Mouse (Mus musculus): Measurements from ENCODE around the gene Snrpa1. TPM values are rescaled to one million over a fixed set of nuclear protein-coding genes. Genes with fewer than 3 reads are reported as not detected.

Snrpa1 gene
- polyA plus RNA-seq, 1 experiment from 2014 or later = 155 TPM

- 85% methylated on average over 7 of the region's 7 CpGs for WGBS
- H3K4me2 ChIP-seq (ENCODE audit: low read depth, low read length) = no peak overlapping the region
- H3K27ac ChIP-seq (ENCODE audit: low read length) = no peak overlapping the region
- H3K9ac ChIP-seq (ENCODE audit: low read length) = no peak overlapping the region
- no peaks in the 10 kb centered on the region for H3K27me3 ChIP-seq (ENCODE audit: control insufficient read depth, insufficient read depth, low read depth, low read length)
- no peaks in the 10 kb centered on the region for H3K4me1 ChIP-seq (replicated peaks; ENCODE audit: control insufficient read depth, insufficient read depth, low read length)
- H3K9me3 ChIP-seq (ENCODE audit: control insufficient read depth, low read length) = no peaks in the 10 kb centered on the region
- ATAC-seq (ENCODE audit: low read depth) = no peak
- no peak overlapping the region for H3K4me3 ChIP-seq (ENCODE audit: low read length)
- H3K36me3 ChIP-seq (ENCODE audit: control insufficient read depth, insufficient read depth, low read length) = peaks cover 30% of the 10 kb centered on the region
Measured at GRCm38 (mm10) chr7:66091553-66091952, 32.8 kb downstream of the Snrpa1 start.

GRCm38 (mm10) chr7:66092656-66093055 lies 33.9 kb downstream of the Snrpa1 start:
- no peak for ATAC-seq (ENCODE audit: low read depth)
- H3K4me2 ChIP-seq (ENCODE audit: low read depth, low read length) = no peak overlapping the region
- H3K27me3 ChIP-seq (ENCODE audit: control insufficient read depth, insufficient read depth, low read depth, low read length) = no peaks in the 10 kb centered on the region
- H3K27ac ChIP-seq (ENCODE audit: low read length) = no peak overlapping the region
- no peaks in the 10 kb centered on the region for H3K4me1 ChIP-seq (replicated peaks; ENCODE audit: control insufficient read depth, insufficient read depth, low read length)
- WGBS = 83% methylated on average over 8 of the region's 8 CpGs
- no peaks in the 10 kb centered on the region for H3K9me3 ChIP-seq (ENCODE audit: control insufficient read depth, low read length)
- H3K4me3 ChIP-seq (ENCODE audit: low read length) = no peak overlapping the region
- H3K36me3 ChIP-seq (ENCODE audit: control insufficient read depth, insufficient read depth, low read length) = peaks cover 25% of the 10 kb centered on the region
- H3K9ac ChIP-seq (ENCODE audit: low read length) = no peak overlapping the region

GRCm38 (mm10) chr7:66094141-66094540 lies 35.3 kb downstream of the Snrpa1 start:
- Histone ChIP-seq H3K27me3 (ENCODE audit: control insufficient read depth, insufficient read depth, low read depth, low read length) (no peaks in the 10 kb centered on the region), H3K4me2 (ENCODE audit: low read depth, low read length) (no peak overlapping the region), H3K9ac (ENCODE audit: low read length) (no peak overlapping the region), H3K9me3 (ENCODE audit: control insufficient read depth, low read length) (no peaks in the 10 kb centered on the region), H3K4me3 (ENCODE audit: low read length) (no peak overlapping the region), H3K4me1 (replicated peaks; ENCODE audit: control insufficient read depth, insufficient read depth, low read length) (no peaks in the 10 kb centered on the region), H3K36me3 (ENCODE audit: control insufficient read depth, insufficient read depth, low read length) (peaks cover 17% of the 10 kb centered on the region), H3K27ac (ENCODE audit: low read length) (no peak overlapping the region)
- no peak for ATAC-seq (ENCODE audit: low read depth)
- 71% methylated on average over 5 of the region's 5 CpGs for WGBS

DNA sequence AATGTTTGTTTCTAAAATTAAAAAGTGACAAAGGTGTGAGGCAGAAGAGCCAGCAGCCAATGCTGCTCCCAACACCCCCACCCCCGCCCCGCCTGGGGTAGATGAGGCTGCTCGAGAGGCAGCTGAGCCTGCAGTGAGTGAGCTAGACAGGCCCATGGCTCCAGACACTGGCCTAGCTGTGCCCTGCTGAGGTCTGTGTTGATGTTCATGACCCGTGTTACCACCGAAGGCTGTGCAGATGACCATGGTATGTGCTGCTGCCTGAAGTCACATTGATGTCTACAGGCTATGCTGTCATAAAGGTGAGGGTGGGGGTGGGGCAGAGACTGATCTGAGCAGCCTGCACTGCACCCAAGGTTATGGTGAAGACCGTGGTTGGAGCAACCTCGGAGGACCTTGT lies 40.0 kb downstream of the Snrpa1 start:
- ATAC-seq (ENCODE audit: low read depth) = no peak
- WGBS = 84% methylated on average over 7 of the region's 7 CpGs
- no peak overlapping the region for H3K4me3 ChIP-seq (ENCODE audit: low read length)
- H3K4me2 ChIP-seq (ENCODE audit: low read depth, low read length) = no peak overlapping the region
- H3K9ac ChIP-seq (ENCODE audit: low read length) = no peak overlapping the region
- no peaks in the 10 kb centered on the region for H3K4me1 ChIP-seq (replicated peaks; ENCODE audit: control insufficient read depth, insufficient read depth, low read length)
- H3K36me3 ChIP-seq (ENCODE audit: control insufficient read depth, insufficient read depth, low read length) = no peaks in the 10 kb centered on the region
- no peaks in the 10 kb centered on the region for H3K9me3 ChIP-seq (ENCODE audit: control insufficient read depth, low read length)
- H3K27ac ChIP-seq (ENCODE audit: low read length) = no peak overlapping the region
- no peaks in the 10 kb centered on the region for H3K27me3 ChIP-seq (ENCODE audit: control insufficient read depth, insufficient read depth, low read depth, low read length)

DNA sequence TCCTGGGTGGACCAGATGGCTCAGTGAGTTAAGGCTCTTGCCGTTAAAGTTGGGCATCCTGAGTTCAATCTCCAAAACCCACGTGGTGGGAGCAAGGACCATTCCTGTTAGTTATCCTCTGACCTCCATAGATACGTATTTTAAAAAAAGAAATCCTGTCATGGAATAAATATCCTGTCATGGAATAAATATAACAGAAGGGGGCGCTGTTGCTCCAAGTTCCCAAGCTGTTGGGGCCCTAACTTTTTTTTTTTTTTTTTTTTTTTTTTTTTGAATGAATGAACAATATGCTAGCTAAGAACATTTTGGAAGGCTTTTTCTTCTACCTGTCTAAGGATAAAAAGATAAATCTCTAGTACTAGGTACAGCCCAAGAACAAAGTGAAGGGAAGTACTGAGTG lies 43.1 kb downstream of the Snrpa1 start:
- H3K4me2 ChIP-seq (ENCODE audit: low read depth, low read length) = no peak overlapping the region
- no peak overlapping the region for H3K27ac ChIP-seq (ENCODE audit: low read length)
- no peak overlapping the region for H3K4me3 ChIP-seq (ENCODE audit: low read length)
- ATAC-seq (ENCODE audit: low read depth) = no peak
- no peaks in the 10 kb centered on the region for H3K36me3 ChIP-seq (ENCODE audit: control insufficient read depth, insufficient read depth, low read length)
- 3% methylated on average over 4 of the region's 4 CpGs for WGBS
- H3K27me3 ChIP-seq (ENCODE audit: control insufficient read depth, insufficient read depth, low read depth, low read length) = no peaks in the 10 kb centered on the region
- H3K4me1 ChIP-seq (replicated peaks; ENCODE audit: control insufficient read depth, insufficient read depth, low read length) = peaks cover 14% of the 10 kb centered on the region
- H3K9ac ChIP-seq (ENCODE audit: low read length) = no peak overlapping the region
- H3K9me3 ChIP-seq (ENCODE audit: control insufficient read depth, low read length) = no peaks in the 10 kb centered on the region

GRCm38 (mm10) chr7:66104531-66104930 lies 45.7 kb downstream of the Snrpa1 start:
- WGBS = 89% methylated on average over 5 of the region's 5 CpGs
- ATAC-seq (ENCODE audit: low read depth) = no peak

GRCm38 (mm10) chr7:66105771-66106170 lies 47.0 kb downstream of the Snrpa1 start:
- Histone ChIP-seq H3K36me3 (ENCODE audit: control insufficient read depth, insufficient read depth, low read length) (no peaks in the 10 kb centered on the region), H3K4me3 (ENCODE audit: low read length) (no peak overlapping the region), H3K27ac (ENCODE audit: low read length) (no peak overlapping the region), H3K4me1 (replicated peaks; ENCODE audit: control insufficient read depth, insufficient read depth, low read length) (peaks cover 24% of the 10 kb centered on the region), H3K27me3 (ENCODE audit: control insufficient read depth, insufficient read depth, low read depth, low read length) (no peaks in the 10 kb centered on the region), H3K9me3 (ENCODE audit: control insufficient read depth, low read length) (no peaks in the 10 kb centered on the region), H3K4me2 (ENCODE audit: low read depth, low read length) (no peak overlapping the region), H3K9ac (ENCODE audit: low read length) (no peak overlapping the region)
- 33% methylated on average over 4 of the region's 4 CpGs for WGBS
- ATAC-seq (ENCODE audit: low read depth) = no peak

More at GRCm38 (mm10) chr7:66104531-66104930, 45.7 kb downstream of the Snrpa1 start:
- Histone ChIP-seq H3K9ac (ENCODE audit: low read length) (no peak overlapping the region), H3K9me3 (ENCODE audit: control insufficient read depth, low read length) (no peaks in the 10 kb centered on the region), H3K4me2 (ENCODE audit: low read depth, low read length) (no peak overlapping the region), H3K27ac (ENCODE audit: low read length) (no peak overlapping the region), H3K36me3 (ENCODE audit: control insufficient read depth, insufficient read depth, low read length) (no peaks in the 10 kb centered on the region), H3K4me1 (replicated peaks; ENCODE audit: control insufficient read depth, insufficient read depth, low read length) (peaks cover 22% of the 10 kb centered on the region), H3K27me3 (ENCODE audit: control insufficient read depth, insufficient read depth, low read depth, low read length) (no peaks in the 10 kb centered on the region), H3K4me3 (ENCODE audit: low read length) (no peak overlapping the region)

DNA sequence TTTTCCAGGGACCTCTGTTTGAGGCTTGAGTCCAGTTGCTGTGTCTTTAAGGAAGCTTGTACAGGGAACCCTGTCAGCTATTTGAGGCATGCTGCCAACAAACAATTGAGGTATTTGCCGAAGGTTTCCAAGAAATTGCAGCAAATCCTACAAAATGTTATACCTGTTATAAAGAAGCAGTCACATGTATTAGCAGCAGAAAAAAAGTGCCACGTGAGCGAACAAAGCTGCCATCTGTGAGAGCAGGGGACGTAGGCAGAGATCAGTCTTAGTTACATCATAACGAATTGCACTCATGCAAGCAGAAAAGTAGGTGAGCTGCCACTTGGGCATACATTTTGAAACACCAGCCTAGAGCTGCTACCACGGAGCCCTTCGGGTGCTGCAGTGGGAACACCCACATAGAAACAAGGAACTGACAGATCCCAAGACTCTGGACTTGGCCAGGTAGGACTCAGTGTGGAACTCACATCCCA lies 47.8 kb downstream of the Snrpa1 start:
- no peak for ATAC-seq (ENCODE audit: low read depth)
- Histone ChIP-seq H3K4me2 (ENCODE audit: low read depth, low read length) (peak overlapping the region; percentile 29), H3K9ac (ENCODE audit: low read length) (peak overlapping the region; percentile 29; the same call in 1 of the 2 replicates), H3K27ac (ENCODE audit: low read length) (peak overlapping the region; percentile 48), H3K27me3 (ENCODE audit: control insufficient read depth, insufficient read depth, low read depth, low read length) (no peaks in the 10 kb centered on the region), H3K4me3 (ENCODE audit: low read length) (no peak overlapping the region), H3K36me3 (ENCODE audit: control insufficient read depth, insufficient read depth, low read length) (no peaks in the 10 kb centered on the region), H3K9me3 (ENCODE audit: control insufficient read depth, low read length) (no peaks in the 10 kb centered on the region), H3K4me1 (replicated peaks; ENCODE audit: control insufficient read depth, insufficient read depth, low read length) (peaks cover 29% of the 10 kb centered on the region)
- 41% methylated on average over 7 of the region's 7 CpGs for WGBS

GRCm38 (mm10) chr7:66107206-66107605 lies 48.4 kb downstream of the Snrpa1 start:
- ATAC-seq (ENCODE audit: low read depth) = no peak
- Histone ChIP-seq H3K4me3 (ENCODE audit: low read length) (no peak overlapping the region), H3K27me3 (ENCODE audit: control insufficient read depth, insufficient read depth, low read depth, low read length) (no peaks in the 10 kb centered on the region), H3K4me1 (replicated peaks; ENCODE audit: control insufficient read depth, insufficient read depth, low read length) (peaks cover 32% of the 10 kb centered on the region), H3K9ac (ENCODE audit: low read length) (no peak overlapping the region), H3K27ac (ENCODE audit: low read length) (peak overlapping the region; percentile 48; the same call in 1 of the 2 replicates), H3K36me3 (ENCODE audit: control insufficient read depth, insufficient read depth, low read length) (no peaks in the 10 kb centered on the region), H3K9me3 (ENCODE audit: control insufficient read depth, low read length) (no peaks in the 10 kb centered on the region), H3K4me2 (ENCODE audit: low read depth, low read length) (peak overlapping the region; percentile 29; the same call in 1 of the 2 replicates)
- WGBS = 37% methylated on average over 11 of the region's 11 CpGs

- H3K9me3 ChIP-seq (ENCODE audit: control insufficient read depth, low read length) = no peaks in the 10 kb centered on the region
- no peaks in the 10 kb centered on the region for H3K27me3 ChIP-seq (ENCODE audit: control insufficient read depth, insufficient read depth, low read depth, low read length)
- peaks cover 35% of the 10 kb centered on the region for H3K4me1 ChIP-seq (replicated peaks; ENCODE audit: control insufficient read depth, insufficient read depth, low read length)
- no peak overlapping the region for H3K4me3 ChIP-seq (ENCODE audit: low read length)
- H3K4me2 ChIP-seq (ENCODE audit: low read depth, low read length) = no peak overlapping the region
- H3K36me3 ChIP-seq (ENCODE audit: control insufficient read depth, insufficient read depth, low read length) = no peaks in the 10 kb centered on the region
- 14% methylated on average over 7 of the region's 7 CpGs for WGBS
- no peak for ATAC-seq (ENCODE audit: low read depth)
- H3K27ac ChIP-seq (ENCODE audit: low read length) = no peak overlapping the region
- H3K9ac ChIP-seq (ENCODE audit: low read length) = no peak overlapping the region
Measured at GRCm38 (mm10) chr7:66107930-66108329, 49.1 kb downstream of the Snrpa1 start.

All from lung, embryonic 16.5 days (tissue).